Mouse (Mus musculus): ENCODE data around the gene Tspyl3. TPM values are rescaled to one million over a fixed set of nuclear protein-coding genes. Genes with fewer than 3 reads are reported as not detected.
"Not testable (repeated sequence)": the region's sequence is repeated elsewhere in the genome, so short reads cannot be mapped to it uniquely, and the experiment has no call there.

Gene Tspyl3
- polyA plus RNA-seq (2012; rRNA removed) = 16.1 and 20.0 TPM in 2 replicates

DNA sequence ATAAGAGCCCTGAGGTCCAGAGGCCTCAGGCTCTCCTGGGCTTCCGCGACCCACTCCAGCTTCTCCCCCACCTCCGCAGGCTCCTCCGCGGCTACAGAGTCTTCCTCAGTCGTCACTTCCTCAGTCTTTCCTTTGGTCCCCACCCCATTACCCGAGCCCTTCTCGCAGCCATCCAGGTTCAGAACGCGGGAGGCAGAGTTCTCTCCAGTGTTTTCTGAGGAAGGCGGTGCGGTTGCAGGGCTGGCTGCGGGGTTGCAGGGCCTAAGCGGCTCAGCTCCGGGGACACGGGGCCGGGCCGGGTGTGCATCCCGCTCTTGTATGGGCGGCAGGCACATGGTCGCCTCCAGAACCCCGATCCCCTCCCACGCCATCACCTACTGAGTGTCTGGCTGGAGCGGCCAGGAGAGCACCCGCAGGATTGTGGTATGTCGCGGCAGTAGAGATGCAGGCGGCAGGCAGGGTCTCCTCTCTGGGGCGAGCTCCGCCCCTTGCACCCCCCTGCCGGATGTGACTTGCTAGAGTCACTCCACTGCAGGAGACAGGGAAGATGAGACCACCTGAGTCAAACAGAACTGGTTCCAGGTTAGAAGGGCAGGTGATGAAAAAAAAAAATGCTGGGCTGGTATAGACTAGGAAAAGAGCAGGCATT, at the start of gene Tspyl3:
TSS of gene Tspyl3 (minus strand) at position 496 of the 649 bp plus-strand sequence.
- DNase-seq (ENCODE audit: low read depth in 1 of 2, low spot score in 2 of 2) = peak in 1 of 2 experiments; percentile 53
- Histone ChIP-seq H3K4me1 (ENCODE audit: control insufficient read depth, insufficient read depth, insufficient read length) (peaks cover 7% of the 10 kb centered on the region; the same call in 1 of the 2 replicates), H3K27me3 (ENCODE audit: control insufficient read depth, insufficient read depth, low read length) (no peaks in the 10 kb centered on the region), H3K36me3 (ENCODE audit: control insufficient read depth, insufficient read depth, low read length) (peaks cover 6% of the 10 kb centered on the region), H3K4me3 (ENCODE audit: extremely low read depth, insufficient read depth, insufficient read length) (peak within 1 kb of the TSS; percentile 91), H3K27ac (ENCODE audit: insufficient read depth, low read length) (peak within 1 kb of the TSS; percentile 79)
- WGBS = 2% methylated on average over 31 of the region's 31 CpGs
- peak; percentile 7; the same call in 1 of the 2 replicates for TF ChIP-seq POLR2A (IDR thresholded peaks at IDR 0.05; ENCODE audit: low read depth, low read length)
- no peak for TF ChIP-seq CTCF (IDR thresholded peaks at IDR 0.05; ENCODE audit: extremely low read depth, insufficient read depth, insufficient read length, insufficient replicate concordance)

DNA sequence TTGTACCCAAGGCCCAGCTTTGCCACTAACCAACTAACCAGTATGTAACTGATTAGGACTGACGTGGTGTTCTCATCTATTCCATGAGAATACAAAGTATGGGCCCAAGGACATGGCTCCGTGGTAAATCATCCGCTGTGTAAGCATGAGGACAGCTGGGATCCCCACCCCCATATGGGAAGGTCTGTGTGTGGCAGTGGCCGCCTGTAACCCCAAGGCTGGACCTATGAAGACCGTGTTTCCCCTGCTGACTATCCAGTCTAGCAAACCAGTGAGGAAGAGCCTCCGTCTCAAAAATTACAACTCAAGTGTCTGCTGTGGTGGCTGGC, 49.6 kb upstream of the Tspyl3 start:
- Histone ChIP-seq H3K27me3 (ENCODE audit: control insufficient read depth, insufficient read depth, low read length) (no peaks in the 10 kb centered on the region), H3K4me1 (ENCODE audit: control insufficient read depth, insufficient read depth, insufficient read length) (no peaks in the 10 kb centered on the region), H3K27ac (ENCODE audit: insufficient read depth, low read length) (no peak overlapping the region), H3K4me3 (ENCODE audit: extremely low read depth, insufficient read depth, insufficient read length) (no peak overlapping the region), H3K36me3 (ENCODE audit: control insufficient read depth, insufficient read depth, low read length) (no peaks in the 10 kb centered on the region)
- TF ChIP-seq CTCF (IDR thresholded peaks at IDR 0.05; ENCODE audit: extremely low read depth, insufficient read depth, insufficient read length, insufficient replicate concordance) = no peak
- TF ChIP-seq POLR2A (IDR thresholded peaks at IDR 0.05; ENCODE audit: low read depth, low read length) = no peak
- DNase-seq (ENCODE audit: low read depth in 1 of 2, low spot score in 2 of 2) = no peak
- WGBS = 81% methylated on average over 6 of the region's 6 CpGs

DNA sequence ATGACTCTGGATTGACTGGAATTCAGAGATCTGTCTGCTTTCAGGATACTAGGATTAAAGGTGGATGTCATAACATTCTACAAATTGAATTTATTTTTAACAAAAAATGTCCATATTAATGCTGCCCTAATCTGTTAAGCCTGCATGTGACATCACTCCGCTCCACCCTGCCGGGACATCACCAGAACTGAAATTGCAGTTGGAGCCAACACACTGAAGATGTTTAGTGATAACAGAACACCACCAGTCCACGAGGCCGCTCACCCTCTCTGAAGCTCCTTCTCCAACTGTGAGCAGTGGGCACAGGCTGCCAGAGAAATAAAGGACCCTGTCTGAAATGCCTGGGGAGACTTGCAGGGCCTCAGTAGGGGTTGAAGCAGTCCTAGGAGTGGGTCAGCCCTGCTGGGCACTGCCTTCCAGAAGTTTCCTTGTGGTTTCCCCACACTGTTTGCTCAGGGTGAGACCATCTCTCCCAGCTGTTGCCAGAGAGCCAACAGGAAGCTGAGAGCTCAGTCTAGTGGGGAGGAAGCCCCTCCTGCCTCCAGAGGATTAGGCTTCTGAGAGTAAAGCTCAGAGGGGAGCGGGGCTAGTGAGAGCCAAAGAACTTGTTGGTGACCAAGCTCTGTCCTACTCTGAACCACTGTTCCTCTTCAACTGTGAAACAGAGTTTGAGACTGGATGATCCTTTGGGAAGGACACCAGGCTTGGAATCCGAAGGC, 49.1 kb upstream of the Tspyl3 start:
- not testable (repeated sequence) for H3K27ac ChIP-seq (ENCODE audit: insufficient read depth, low read length); H3K36me3 ChIP-seq (ENCODE audit: control insufficient read depth, insufficient read depth, low read length); H3K27me3 ChIP-seq (ENCODE audit: control insufficient read depth, insufficient read depth, low read length); H3K4me1 ChIP-seq (ENCODE audit: control insufficient read depth, insufficient read depth, insufficient read length); DNase-seq (ENCODE audit: low read depth in 1 of 2, low spot score in 2 of 2); H3K4me3 ChIP-seq (ENCODE audit: extremely low read depth, insufficient read depth, insufficient read length)
- 61% methylated on average over 6 of the region's 6 CpGs for WGBS

DNA sequence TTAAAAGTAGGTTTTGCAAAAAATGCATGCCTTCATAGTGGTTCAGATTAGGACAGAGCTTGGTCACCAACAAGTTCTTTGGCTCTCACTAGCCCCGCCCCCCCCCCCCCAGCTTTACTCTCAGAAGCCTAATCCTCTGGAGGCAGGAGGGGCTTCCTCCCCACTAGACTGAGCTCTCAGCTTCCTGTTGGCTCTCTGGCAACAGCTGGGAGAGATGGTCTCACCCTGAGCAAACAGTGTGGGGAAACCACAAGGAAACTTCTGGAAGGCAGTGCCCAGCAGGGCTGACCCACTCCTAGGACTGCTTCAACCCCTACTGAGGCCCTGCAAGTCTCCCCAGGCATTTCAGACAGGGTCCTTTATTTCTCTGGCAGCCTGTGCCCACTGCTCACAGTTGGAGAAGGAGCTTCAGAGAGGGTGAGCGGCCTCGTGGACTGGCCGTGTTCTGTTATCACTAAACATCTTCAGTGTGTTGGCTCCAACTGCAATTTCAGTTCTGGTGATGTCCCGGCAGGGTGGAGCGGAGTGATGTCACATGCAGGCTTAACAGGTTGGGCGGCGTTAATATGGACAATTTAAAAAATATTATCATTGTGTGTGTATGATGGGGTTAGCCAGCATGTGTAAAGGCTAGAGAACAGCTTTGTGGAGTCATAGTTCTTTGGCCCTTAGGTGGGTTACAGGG, 45.1 kb upstream of the Tspyl3 start:
- not testable (repeated sequence) for H3K27me3 ChIP-seq (ENCODE audit: control insufficient read depth, insufficient read depth, low read length); H3K4me1 ChIP-seq (ENCODE audit: control insufficient read depth, insufficient read depth, insufficient read length)
- WGBS = 49% methylated on average over 8 of the region's 8 CpGs

GRCm38 (mm10) chr2:153267331-153267730, 42.1 kb upstream of the Tspyl3 start:
- Histone ChIP-seq H3K27me3 (ENCODE audit: control insufficient read depth, insufficient read depth, low read length) (no peaks in the 10 kb centered on the region), H3K4me1 (ENCODE audit: control insufficient read depth, insufficient read depth, insufficient read length) (peaks cover 11% of the 10 kb centered on the region; the same call in 1 of the 2 replicates), H3K36me3 (ENCODE audit: control insufficient read depth, insufficient read depth, low read length) (peaks cover 4% of the 10 kb centered on the region; the same call in 1 of the 2 replicates), H3K27ac (ENCODE audit: insufficient read depth, low read length) (no peak overlapping the region), H3K4me3 (ENCODE audit: extremely low read depth, insufficient read depth, insufficient read length) (no peak overlapping the region)
- no peak for TF ChIP-seq CTCF (IDR thresholded peaks at IDR 0.05; ENCODE audit: extremely low read depth, insufficient read depth, insufficient read length, insufficient replicate concordance)
- no peak for TF ChIP-seq POLR2A (IDR thresholded peaks at IDR 0.05; ENCODE audit: low read depth, low read length)
- no peak for DNase-seq (ENCODE audit: low read depth in 1 of 2, low spot score in 2 of 2)
- WGBS = 50% methylated on average over 2 of the region's 2 CpGs

More for the DNA sequence above, 45.1 kb upstream of the Tspyl3 start:
- DNase-seq (ENCODE audit: low read depth in 1 of 2, low spot score in 2 of 2); H3K27ac ChIP-seq (ENCODE audit: insufficient read depth, low read length); H3K36me3 ChIP-seq (ENCODE audit: control insufficient read depth, insufficient read depth, low read length); H3K4me3 ChIP-seq (ENCODE audit: extremely low read depth, insufficient read depth, insufficient read length): not testable (repeated sequence)

DNA sequence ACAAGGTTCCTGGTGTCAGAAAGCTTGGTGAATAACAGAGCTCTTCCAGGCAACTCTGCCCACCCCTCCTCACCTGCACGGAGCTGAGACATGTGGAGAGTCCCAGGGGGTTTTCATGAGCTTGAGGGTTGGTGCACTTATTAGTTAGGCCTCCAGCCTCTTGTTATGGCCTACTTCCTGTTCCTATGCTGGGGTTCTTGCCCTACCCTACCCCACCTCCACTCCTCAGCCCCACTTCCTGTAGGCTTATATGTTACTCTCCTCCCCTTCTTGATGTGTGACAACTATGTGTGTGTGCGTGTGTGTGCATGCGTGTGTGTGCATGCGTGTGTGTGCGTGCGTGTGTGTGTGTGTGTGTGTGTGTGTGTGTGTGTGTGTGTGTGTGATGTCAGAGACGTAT, 37.8 kb upstream of the Tspyl3 start:
- Histone ChIP-seq H3K27ac (ENCODE audit: insufficient read depth, low read length) (peak overlapping the region; percentile 92), H3K4me3 (ENCODE audit: extremely low read depth, insufficient read depth, insufficient read length) (peak overlapping the region; percentile 34; the same call in 1 of the 2 replicates), H3K36me3 (ENCODE audit: control insufficient read depth, insufficient read depth, low read length) (peaks cover 4% of the 10 kb centered on the region; the same call in 1 of the 2 replicates), H3K27me3 (ENCODE audit: control insufficient read depth, insufficient read depth, low read length) (no peaks in the 10 kb centered on the region), H3K4me1 (ENCODE audit: control insufficient read depth, insufficient read depth, insufficient read length) (peaks cover 26% of the 10 kb centered on the region; the same call in 1 of the 2 replicates)
- peak; percentile 61 to 67 for DNase-seq (ENCODE audit: low read depth in 1 of 2, low spot score in 2 of 2)
- WGBS = 55% methylated on average over 7 of the region's 7 CpGs
- TF ChIP-seq POLR2A (IDR thresholded peaks at IDR 0.05; ENCODE audit: low read depth, low read length) (peak; percentile 42; the same call in 1 of the 2 replicates), CTCF (IDR thresholded peaks at IDR 0.05; ENCODE audit: extremely low read depth, insufficient read depth, insufficient read length, insufficient replicate concordance) (no peak)

Measured in spleen, adult 2 months (tissue).